Mouse (Mus musculus) heart, postnatal 0 days (tissue): ENCODE measurements around the gene Tmsb4x.

Experiments used
- CTCF ChIP-seq: IDR thresholded peaks from 2 replicates; pipeline ENCODE4 v1.5.1; 2016; ENCODE audit warnings: antibody characterized with exemption, control low read depth, low read depth
- EP300 ChIP-seq: IDR thresholded peaks from 2 replicates; pipeline ENCODE4 v1.6.1; 2016; ENCODE audit warnings: antibody characterized with exemption, low read depth

- TF ChIP-seq CTCF (no peak), EP300 (no peak)
Observed at GRCm38 (mm10) chrX:167227138-167227537, 18.0 kb upstream of the Tmsb4x start.
